Mouse (Mus musculus) bone marrow, adult 2 months (tissue): ENCODE results near the gene Eral1. TPM values are rescaled to one million over a fixed set of nuclear protein-coding genes. Genes with fewer than 3 reads are reported as not detected.

Experiments
- H3K27ac ChIP-seq: fragments of 200-500 bp; 2 replicates; pipeline ENCODE4 v1.5.1; 2012; ENCODE audit warnings: low read depth, mild to moderate bottlenecking, control low read depth, inconsistent platforms, low read length; ENCODE audit not compliant: control insufficient read depth, poor library complexity, insufficient read depth
- H3K4me1 ChIP-seq: fragments of 200-500 bp; 2 replicates; pipeline ENCODE4 v1.6.1; 2011; ENCODE audit warnings: low read length; ENCODE audit not compliant: control insufficient read depth, insufficient read depth
- H3K4me3 ChIP-seq: fragments of 200-500 bp; replicated peaks from 2 replicates; pipeline ENCODE3; 2011; ENCODE audit warnings: mild to moderate bottlenecking, low read depth, low read length, control low read depth; ENCODE audit not compliant: control insufficient read depth
- CTCF ChIP-seq: fragments of 200-500 bp; IDR thresholded peaks from 2 replicates; pipeline ENCODE4 v1.5.1; 2011; ENCODE audit warnings: low read length, control low read depth; ENCODE audit not compliant: control insufficient read depth, insufficient read depth
- POLR2A ChIP-seq: fragments of 200-500 bp; IDR thresholded peaks from 2 replicates; pipeline ENCODE4 v1.6.1; 2011; ENCODE audit warnings: low read depth, mild to moderate bottlenecking, control low read depth, low read length, borderline replicate concordance; ENCODE audit not compliant: control insufficient read depth
- WGBS: fragments of 180-500 bp; shearing (Covaris S2); methylation state at CpG from one replicate; pipeline ENCODE4 v1.1.7; 2018; 5-methylcytosine and 5-hydroxymethylcytosine counted together
- polyA plus RNA-seq: library from polyadenylated mRNA; stranded (reverse); fragments of >200 nt; gene quantifications from 2 replicates; pipeline ENCODE4 v1.2.4, GENCODE M21; 2011; ENCODE audit warnings: low replicate concordance; ENCODE audit not compliant: missing spikeins, insufficient read depth, insufficient read length

Gene Eral1
- polyA plus RNA-seq, 1 experiment = 16.3 TPM

DNA sequence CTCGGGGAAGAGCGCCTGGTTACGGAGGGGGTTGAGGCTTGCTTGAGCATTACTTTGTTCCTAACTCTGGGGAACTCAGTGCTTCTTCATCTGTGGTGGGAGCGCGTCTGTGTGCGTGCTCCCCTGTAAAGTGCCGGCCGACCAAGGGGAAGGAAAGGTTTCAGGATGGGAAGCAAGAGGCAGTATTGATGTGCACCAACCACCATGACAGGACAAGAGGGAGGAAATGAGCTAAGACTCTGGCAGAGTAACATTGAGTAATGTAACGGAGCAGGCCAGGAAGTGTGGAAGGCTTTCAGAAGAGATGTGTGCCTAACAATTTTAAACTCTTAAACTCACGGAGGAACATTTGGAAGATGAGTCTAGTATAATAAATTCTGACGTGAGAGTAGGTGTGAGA is 20.6 kb upstream of the Eral1 start:
- peak overlapping the region; percentile 80 for H3K4me3 ChIP-seq
- peak overlapping the region; percentile 77 for H3K27ac ChIP-seq
- peaks cover 2% of the 10 kb centered on the region; the same call in 1 of the 2 replicates for H3K4me1 ChIP-seq
- 47% methylated on average over 11 of the region's 11 CpGs for WGBS
- TF ChIP-seq CTCF (no peak), POLR2A (no peak)

DNA sequence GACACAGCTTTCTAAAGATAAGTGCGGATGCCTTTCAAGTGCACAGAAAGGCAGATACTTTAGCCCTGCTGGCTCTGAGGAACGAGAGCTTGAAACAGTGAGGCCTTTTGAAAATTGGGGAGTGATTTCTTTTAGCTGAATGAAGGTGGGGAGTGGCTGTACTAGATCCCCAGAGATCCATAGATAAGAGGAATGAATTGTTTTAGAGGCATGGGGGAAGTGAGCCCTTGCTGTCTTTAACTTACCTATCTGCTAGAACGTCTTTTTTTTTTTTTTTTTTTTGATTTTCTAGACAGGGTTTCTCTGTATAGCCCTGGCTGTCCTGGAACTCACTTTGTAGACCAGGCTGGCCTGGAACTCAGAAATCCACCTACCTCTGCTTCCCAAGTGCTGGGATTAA is 16.9 kb upstream of the Eral1 start:
- TF ChIP-seq POLR2A (no peak), CTCF (no peak)
- Histone ChIP-seq H3K4me3 (no peak overlapping the region), H3K4me1 (peaks cover 2% of the 10 kb centered on the region; the same call in 1 of the 2 replicates), H3K27ac (no peak overlapping the region)
- 61% methylated on average over 3 of the region's 3 CpGs for WGBS

DNA sequence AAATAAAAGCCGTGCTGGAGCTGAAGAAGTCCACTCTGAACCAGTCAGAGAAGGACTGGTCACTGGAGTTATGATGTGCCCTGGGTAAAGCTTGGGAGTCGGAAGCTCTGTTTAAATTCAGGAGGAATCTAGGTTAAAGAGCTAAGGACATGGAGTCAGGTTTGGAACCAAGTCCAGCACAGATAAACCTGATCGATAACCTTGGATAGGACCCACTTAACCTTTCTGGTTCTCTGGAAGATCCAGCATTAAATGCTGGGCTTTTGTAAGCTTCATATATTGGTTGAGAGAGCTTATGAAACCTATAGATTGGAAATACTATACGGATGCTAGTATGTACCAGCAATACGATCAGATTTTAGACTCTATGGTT is 14.9 kb upstream of the Eral1 start:
- TF ChIP-seq CTCF (no peak), POLR2A (no peak)
- peak overlapping the region; percentile 89 for H3K4me3 ChIP-seq
- no peaks in the 10 kb centered on the region; the same call in 1 of the 2 replicates for H3K4me1 ChIP-seq
- peak overlapping the region; percentile 73 for H3K27ac ChIP-seq
- 26% methylated on average over 5 of the region's 5 CpGs for WGBS

DNA sequence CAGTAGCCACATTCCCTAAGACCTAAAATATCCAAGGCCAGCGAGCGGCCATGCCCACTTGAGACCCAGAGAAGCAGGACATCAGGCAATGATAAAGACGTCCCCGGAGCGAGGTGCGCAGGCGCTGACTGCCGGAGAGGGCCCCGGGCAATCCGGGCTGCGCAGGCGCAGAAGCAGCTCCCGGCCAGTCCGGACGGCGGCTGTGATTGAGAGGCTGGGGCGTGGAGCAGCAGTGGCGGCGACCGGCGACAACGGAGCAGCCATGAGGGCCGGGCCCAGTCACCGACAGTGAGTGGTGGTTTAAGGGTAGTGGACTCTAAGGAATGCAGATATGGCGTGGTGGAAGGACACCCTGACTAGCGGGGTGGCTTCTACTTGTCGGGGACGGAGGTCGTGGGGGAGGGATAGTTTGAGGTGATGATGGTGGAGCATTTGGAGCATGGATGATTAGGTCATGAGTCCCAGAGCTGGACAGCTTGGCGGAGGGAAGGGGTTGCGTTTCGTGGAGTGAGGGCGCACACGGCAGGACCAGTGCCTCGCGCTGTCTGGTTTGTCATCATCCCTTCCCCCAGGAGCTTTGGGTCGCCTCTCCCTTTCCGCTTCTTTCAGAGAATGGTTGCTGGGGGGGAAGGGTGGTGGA is 14.4 kb upstream of the Eral1 start, which contains the start of gene Fam222b:
Gene Fam222b, plus strand, starts transcription at position 157 of the 640 bp plus-strand sequence.
- 1% methylated on average over 38 of the region's 38 CpGs for WGBS
- Histone ChIP-seq H3K4me3 (peak within 1 kb of the TSS; percentile 89), H3K4me1 (no peaks in the 10 kb centered on the region; the same call in 1 of the 2 replicates), H3K27ac (peak within 1 kb of the TSS; percentile 73)
- TF ChIP-seq CTCF (no peak), POLR2A (peak; percentile 57; the same call in 1 of the 2 replicates)

DNA sequence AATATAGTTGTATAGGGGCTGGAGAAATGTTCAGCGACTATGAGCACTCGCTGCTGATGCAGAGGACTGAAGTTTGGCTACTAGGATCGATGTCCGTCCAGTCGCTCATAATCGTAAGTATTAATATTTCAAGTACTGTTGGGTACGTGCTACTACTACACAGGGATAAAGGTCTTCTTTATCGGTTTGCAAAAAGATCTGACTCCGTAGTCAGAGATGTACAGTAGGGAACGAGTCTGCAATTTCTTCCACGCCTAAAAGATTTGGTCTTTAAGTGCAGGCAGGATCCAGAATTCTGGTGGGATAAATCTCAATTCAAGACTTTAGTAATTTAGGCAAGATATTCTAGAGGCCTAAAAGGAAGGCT is 13.9 kb upstream of the Eral1 start:
- H3K27ac ChIP-seq = no peak overlapping the region
- H3K4me1 ChIP-seq = no peaks in the 10 kb centered on the region; the same call in 1 of the 2 replicates
- peak overlapping the region; percentile 89 for H3K4me3 ChIP-seq
- TF ChIP-seq CTCF (no peak), POLR2A (no peak)
- 44% methylated on average over 11 of the region's 11 CpGs for WGBS

DNA sequence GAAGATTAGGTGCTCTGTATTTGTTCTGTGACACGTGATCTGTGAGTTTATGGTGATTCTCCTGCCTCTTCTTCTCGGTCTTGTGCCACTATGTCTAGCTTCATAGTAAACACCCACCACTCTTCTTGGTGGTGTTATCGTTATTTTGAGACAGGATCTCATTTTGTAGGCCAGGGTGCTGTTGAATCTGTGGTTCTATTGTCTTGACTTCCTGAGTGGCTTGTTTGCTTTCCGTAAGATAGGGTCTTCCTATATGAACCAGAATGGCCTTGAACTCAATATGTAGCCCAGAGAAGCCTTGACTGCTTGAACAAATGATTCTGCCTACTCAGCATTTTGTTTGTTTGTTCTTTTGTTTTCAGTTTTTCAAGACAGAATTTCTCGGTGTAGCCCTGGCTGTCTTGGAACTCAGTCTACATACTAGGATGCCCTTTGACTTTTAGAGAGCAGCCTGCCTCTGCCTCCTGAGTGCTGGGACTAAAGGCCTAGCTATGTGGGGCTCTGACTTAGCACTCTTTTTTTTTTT is 7.6 kb upstream of the Eral1 start:
- H3K4me1 ChIP-seq = no peaks in the 10 kb centered on the region; the same call in 1 of the 2 replicates
- no peak for TF ChIP-seq POLR2A
- no peak for TF ChIP-seq CTCF
- H3K27ac ChIP-seq = no peak overlapping the region
- WGBS = 81% methylated on average over 5 of the region's 5 CpGs
- no peak overlapping the region for H3K4me3 ChIP-seq

DNA sequence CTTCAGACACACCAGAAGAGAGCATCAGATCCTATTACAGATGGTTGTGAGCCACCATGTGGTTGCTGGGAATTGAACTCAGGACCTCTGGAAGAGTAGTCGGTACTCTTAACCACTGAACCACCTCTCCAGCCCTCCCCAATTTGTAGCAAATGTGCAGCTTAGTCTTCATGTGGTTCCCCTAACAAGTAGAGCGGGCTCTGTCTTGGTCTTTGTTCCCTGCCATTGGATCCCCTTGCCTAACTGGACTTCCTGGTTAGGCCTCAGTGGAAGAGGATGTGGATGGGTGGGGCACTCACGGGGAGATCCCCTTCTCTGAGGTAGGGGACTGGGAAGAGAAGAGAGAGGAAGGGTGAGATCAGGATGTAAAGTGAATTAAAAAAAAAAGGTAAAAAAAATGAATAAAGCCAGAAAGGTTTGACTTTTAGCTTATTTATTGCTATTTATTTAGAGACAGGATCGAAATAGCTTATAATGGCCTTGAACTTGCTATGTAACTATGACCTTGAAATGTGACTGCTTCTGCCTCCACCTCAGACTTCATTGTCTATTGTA is 6.8 kb upstream of the Eral1 start:
- no peaks in the 10 kb centered on the region; the same call in 1 of the 2 replicates for H3K4me1 ChIP-seq
- no peak overlapping the region for H3K27ac ChIP-seq
- H3K4me3 ChIP-seq = no peak overlapping the region
- WGBS = 67% methylated on average over 4 of the region's 4 CpGs
- no peak for TF ChIP-seq CTCF
- no peak for TF ChIP-seq POLR2A

DNA sequence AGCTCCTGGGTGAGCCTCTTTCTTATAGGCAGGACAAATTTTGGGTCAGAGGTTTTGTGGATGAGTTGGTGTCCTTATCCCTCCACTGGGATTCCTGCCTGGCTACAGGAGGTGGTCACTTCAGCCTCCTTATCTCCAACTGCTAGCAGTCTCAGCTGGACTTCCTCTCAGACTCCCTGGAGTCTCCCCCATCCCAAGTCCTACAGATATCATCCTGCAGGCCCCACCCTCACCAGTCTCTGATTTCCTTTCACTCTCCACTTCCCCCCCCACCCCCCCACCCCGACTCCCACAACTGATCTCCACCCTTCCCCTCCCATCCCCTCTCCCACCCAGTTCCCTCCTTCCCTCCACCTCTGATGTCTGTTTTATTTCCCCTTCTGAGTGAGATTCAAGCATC is 3.4 kb upstream of the Eral1 start:
- H3K4me1 ChIP-seq = peaks cover 2% of the 10 kb centered on the region; the same call in 1 of the 2 replicates
- TF ChIP-seq POLR2A (no peak), CTCF (no peak)
- H3K4me3 ChIP-seq = no peak overlapping the region
- WGBS = 20% methylated on average over 1 of the region's 1 CpGs
- no peak overlapping the region for H3K27ac ChIP-seq
